1 mouse cellular context compared by ENCODE assay signal in the genomic region with DNA sequence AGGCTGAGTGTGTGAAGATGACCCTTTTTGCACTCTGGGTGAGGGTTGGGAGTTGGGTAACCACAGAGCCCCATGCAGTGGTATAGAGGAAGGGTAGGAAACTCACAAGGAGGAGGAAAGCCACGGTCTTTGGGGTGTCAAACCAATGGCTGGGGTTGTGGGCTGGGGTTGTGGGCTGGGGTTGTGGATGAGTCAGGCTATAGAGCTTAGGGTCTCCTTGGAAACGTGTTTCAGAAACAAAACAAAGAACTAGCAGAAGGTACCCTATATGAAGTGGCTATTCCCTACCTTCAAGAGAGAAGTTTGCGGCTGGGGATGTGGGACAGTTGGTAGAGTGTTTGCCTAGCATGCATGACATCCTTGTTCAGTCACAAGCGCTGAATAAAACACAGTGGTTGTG.
TF ChIP-seq lines count a peak whose summit lies in the region.

No protein-coding gene starts in this region.

TF ChIP-seq in MEL, 35 proteins besides CTCF, POLR2A, EP300 and RAD21:
- TF ChIP-seq KAT2A (conservative IDR thresholded peaks at IDR 0.05; ENCODE audit: low read depth, low read length) (no peak), UBTF (IDR thresholded peaks at IDR 0.05; ENCODE audit: borderline replicate concordance, insufficient read depth, low read depth, low read length) (no peak), ZMIZ1 (IDR thresholded peaks at IDR 0.05; ENCODE audit: low read depth, low read length) (no peak), GATA1 (IDR thresholded peaks at IDR 0.05; ENCODE audit: low read depth, low read length) (no peak), MAFK (IDR thresholded peaks at IDR 0.05; ENCODE audit: borderline replicate concordance, low read depth, low read length) (no peak), ZKSCAN1 (IDR thresholded peaks at IDR 0.05; ENCODE audit: low read depth, low read length) (no peak), GABPA (IDR thresholded peaks at IDR 0.05; ENCODE audit: low read depth, low read length) (no peak), CHD1 (IDR thresholded peaks at IDR 0.05; ENCODE audit: low read depth, low read length) (no peak), USF2 (IDR thresholded peaks at IDR 0.05; ENCODE audit: borderline replicate concordance in 1 of 2, insufficient read depth in 1 of 2, low read depth in 1 of 2, low read length in 2 of 2) (no peak), TCF12 (IDR thresholded peaks at IDR 0.05; ENCODE audit: low read depth, low read length) (no peak), USF1 (IDR thresholded peaks at IDR 0.05; ENCODE audit: low read depth, low read length) (no peak), POLR2AphosphoS2 (IDR thresholded peaks at IDR 0.05; ENCODE audit: low read length) (no peak), TBP (IDR thresholded peaks at IDR 0.05; ENCODE audit: low read depth, low read length) (no peak), NELFE (IDR thresholded peaks at IDR 0.05; ENCODE audit: low read depth, low read length) (no peak), MAX (IDR thresholded peaks at IDR 0.05; ENCODE audit: low read length) (no peak), NRF1 (IDR thresholded peaks at IDR 0.05; ENCODE audit: insufficient read depth, low read depth, low read length, poor library complexity, severe bottlenecking) (no peak), ETS1 (IDR thresholded peaks at IDR 0.05; ENCODE audit: low read depth, low read length) (no peak), CHD2 (IDR thresholded peaks at IDR 0.05; ENCODE audit: low read length) (no peak), HCFC1 (IDR thresholded peaks at IDR 0.05; ENCODE audit: low read depth, low read length) (no peak), ZNF384 (IDR thresholded peaks at IDR 0.05; ENCODE audit: low read depth, low read length) (no peak)
